Mouse (Mus musculus) hindlimb bud, embryonic 11.5 days (tissue): ENCODE measurements at regions not wholly inside any gene's neighbourhood (a gene's known extent, or its start where the extent isn't known, plus 50 kb on each side); places are given as distances from the start of the nearest gene placed in this dataset.

ENCODE experiments used
- DNase-seq: peaks from one replicate; pipeline ENCODE4 v3.0.0-alpha.2; 2012; ENCODE audit warnings: low read depth, low spot score; ENCODE audit errors: extremely low spot score

- DNase-seq = no peak
Observed at GRCm38 (mm10) chr11:56290651-56291578, 250.1 kb upstream of the Nmur2 start.

GRCm38 (mm10) chr11:56285575-56286260 is 244.9 kb upstream of the Nmur2 start:
- no peak for DNase-seq

- no peak for DNase-seq
Observed at GRCm38 (mm10) chr11:56281201-56281600, 240.4 kb upstream of the Nmur2 start.

GRCm38 (mm10) chr11:56280216-56280615 is 239.4 kb upstream of the Nmur2 start:
- DNase-seq = no peak

GRCm38 (mm10) chr11:56269915-56270493 is 229.2 kb upstream of the Nmur2 start:
- no peak for DNase-seq

GRCm38 (mm10) chr11:56262726-56263125 is 221.9 kb upstream of the Nmur2 start:
- no peak for DNase-seq

- DNase-seq = no peak
Observed at GRCm38 (mm10) chr11:56256356-56256755, 215.5 kb upstream of the Nmur2 start.

GRCm38 (mm10) chr11:56254437-56254836 is 213.6 kb upstream of the Nmur2 start:
- DNase-seq = no peak

- DNase-seq = no peak
Observed at GRCm38 (mm10) chr11:56247333-56247823, 206.6 kb upstream of the Nmur2 start.

- DNase-seq = no peak
Observed at GRCm38 (mm10) chr11:56246549-56247332, 205.9 kb upstream of the Nmur2 start.

GRCm38 (mm10) chr11:56244951-56245350 is 204.1 kb upstream of the Nmur2 start:
- DNase-seq = no peak

- no peak for DNase-seq
Observed at GRCm38 (mm10) chr11:56243447-56243846, 202.6 kb upstream of the Nmur2 start.

- DNase-seq = no peak
Observed at GRCm38 (mm10) chr11:56238745-56239144, 197.9 kb upstream of the Nmur2 start.

GRCm38 (mm10) chr11:56224999-56225398 is 184.2 kb upstream of the Nmur2 start:
- DNase-seq = no peak

GRCm38 (mm10) chr11:56215706-56216105 is 174.9 kb upstream of the Nmur2 start:
- no peak for DNase-seq

GRCm38 (mm10) chr11:56201844-56202243 is 161.0 kb upstream of the Nmur2 start:
- DNase-seq = no peak

- no peak for DNase-seq
Observed at GRCm38 (mm10) chr11:56195316-56195715, 154.5 kb upstream of the Nmur2 start.

GRCm38 (mm10) chr11:56193426-56193825 is 152.6 kb upstream of the Nmur2 start:
- no peak for DNase-seq

- DNase-seq = no peak
Observed at GRCm38 (mm10) chr11:56173895-56174294, 133.1 kb upstream of the Nmur2 start.

- no peak for DNase-seq
Observed at GRCm38 (mm10) chr11:56173246-56173645, 132.4 kb upstream of the Nmur2 start.

- DNase-seq = no peak
Observed at GRCm38 (mm10) chr11:56169576-56169975, 128.8 kb upstream of the Nmur2 start.
